Comparison of ENCODE assay signal across 22 mouse cellular contexts in the genomic region with DNA sequence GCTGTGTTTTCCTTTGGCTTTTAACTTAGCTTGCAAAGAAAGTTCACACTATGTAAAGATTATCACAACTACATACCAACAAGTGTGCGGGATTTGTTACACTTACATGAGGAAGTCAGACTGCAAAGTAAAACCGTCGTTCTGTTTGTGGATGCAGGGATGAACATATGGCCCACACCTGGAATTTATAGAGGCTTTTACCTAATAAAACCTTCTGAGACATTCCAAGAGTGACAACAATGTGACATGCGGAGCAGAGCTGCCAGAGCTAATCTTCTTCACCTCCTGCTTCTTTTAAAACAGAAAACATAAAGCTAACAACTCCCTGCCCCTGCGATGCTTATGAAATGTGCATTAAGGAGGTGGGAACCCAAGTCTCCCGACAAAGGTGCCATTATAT.
A peak's percentile ranks its signal among the peaks of the same experiment; 100 is the strongest.
DNase-seq lines count a peak whose midpoint lies in the region; ATAC-seq lines count a peak whose summit lies in the region.
"Had no signal": no experiment of that assay in that cellular context is flagged by ENCODE, and none has a peak within 500 bp of the region (broad histone marks: within the 10 kb centered on the region; RNA-seq: fewer than 3 reads in every experiment).

No protein-coding gene starts in this region.

- peak; percentile 10 for DNase-seq in embryo, embryonic 10 days (ENCODE audit: low spot score)
- no peak for DNase-seq in embryo, embryonic 9.5 days (ENCODE audit: extremely low spot score)
- peak; percentile 61 for DNase-seq in forelimb bud, embryonic 11.5 days (ENCODE audit: low read depth, low spot score)
- no peak for DNase-seq in heart, postnatal 10 days
- no peak for DNase-seq in B cell, adult 2 months
- no peak for DNase-seq in cerebellum, postnatal 25 days
- DNase-seq: adrenal gland, adult 8-10 months; adrenal gland, postnatal 36 days; cerebellum, adult 8-10 months; cerebellum, postnatal 14 days; gastrocnemius, postnatal 14 days; heart, adult 2 months; kidney, adult 2 months had no signal

- no peak overlapping the region for H3K4me2 ChIP-seq in embryonic facial prominence, embryonic 12.5 days (replicated peaks)
- 0 out of 2 replicates have a peak overlapping the region, but pooled peaks have one; percentile 17 for H3K4me2 ChIP-seq in limb, embryonic 15.5 days
- H3K4me2 ChIP-seq: forebrain, embryonic 13.5 days; heart, embryonic 11.5 days; heart, embryonic 15.5 days; hindbrain, embryonic 14.5 days; intestine, embryonic 15.5 days had no signal

- H3K27ac ChIP-seq in embryonic facial prominence, embryonic 12.5 days, result peak overlapping the region; percentile 57; the same call in 1 of the 2 replicates
- no peak overlapping the region for H3K27ac ChIP-seq in limb, embryonic 15.5 days
- H3K27ac ChIP-seq: forebrain, embryonic 13.5 days; heart, adult 2 months; heart, embryonic 15.5 days; hindbrain, embryonic 10.5 days; hindbrain, embryonic 14.5 days; intestine, embryonic 15.5 days had no signal

- no peak overlapping the region for H3K9ac ChIP-seq in embryonic facial prominence, embryonic 12.5 days
- no peak overlapping the region for H3K9ac ChIP-seq in limb, embryonic 15.5 days
- H3K9ac ChIP-seq: forebrain, embryonic 13.5 days; heart, embryonic 15.5 days; hindbrain, embryonic 14.5 days; intestine, embryonic 15.5 days had no signal

- intact Hi-C loops in heart, postnatal 10 days (cut with DNase I), result no loop called here

- H3K4me1 ChIP-seq in embryonic facial prominence, embryonic 12.5 days, result peaks cover 7% of the 10 kb centered on the region; the same call in 1 of the 2 replicates
- peaks cover 7% of the 10 kb centered on the region; the same call in 1 of the 2 replicates for H3K4me1 ChIP-seq in limb, embryonic 15.5 days
- H3K4me1 ChIP-seq: forebrain, embryonic 13.5 days; heart, embryonic 15.5 days; hindbrain, embryonic 10.5 days; intestine, embryonic 15.5 days had no signal

- H3K27me3 ChIP-seq in embryonic facial prominence, embryonic 12.5 days, result no peaks in the 10 kb centered on the region
- no peaks in the 10 kb centered on the region for H3K27me3 ChIP-seq in limb, embryonic 15.5 days
- H3K27me3 ChIP-seq: forebrain, embryonic 13.5 days; heart, embryonic 15.5 days; intestine, embryonic 15.5 days had no signal

- no peaks in the 10 kb centered on the region for H3K36me3 ChIP-seq in embryonic facial prominence, embryonic 12.5 days
- H3K36me3 ChIP-seq in limb, embryonic 15.5 days, result no peaks in the 10 kb centered on the region
- H3K36me3 ChIP-seq: heart, embryonic 15.5 days; hindbrain, embryonic 10.5 days; intestine, embryonic 15.5 days had no signal

- no peak overlapping the region for H3K4me3 ChIP-seq in embryonic facial prominence, embryonic 12.5 days
- no peak overlapping the region for H3K4me3 ChIP-seq in limb, embryonic 15.5 days
- H3K4me3 ChIP-seq: forebrain, embryonic 13.5 days; heart, adult 2 months; heart, embryonic 15.5 days; hindbrain, embryonic 10.5 days; intestine, embryonic 15.5 days had no signal

- H3K9me3 ChIP-seq in embryonic facial prominence, embryonic 12.5 days, result no peaks in the 10 kb centered on the region
- no peaks in the 10 kb centered on the region for H3K9me3 ChIP-seq in limb, embryonic 15.5 days
- H3K9me3 ChIP-seq: forebrain, embryonic 13.5 days; heart, embryonic 15.5 days; hindbrain, embryonic 10.5 days; intestine, embryonic 15.5 days had no signal

- WGBS in embryonic facial prominence, embryonic 12.5 days, result 18% methylated on average over 6 of the region's 6 CpGs
- 14% methylated on average over 6 of the region's 6 CpGs for WGBS in limb, embryonic 15.5 days

- ATAC-seq in embryonic facial prominence, embryonic 12.5 days (ENCODE audit: insufficient number of reproducible peaks, insufficient read depth, low FRiP score, low TSS enrichment), result no peak
- ATAC-seq in limb, embryonic 15.5 days (ENCODE audit: insufficient number of reproducible peaks, low FRiP score, low TSS enrichment, low read depth), result no peak
- ATAC-seq: forebrain, embryonic 13.5 days; intestine, embryonic 15.5 days; Patski had no signal

Comparison
In these comparisons a context has a peak if more than half of its experiments do, and no peak if none do; other contexts are left out.
1. DNase-seq: peak in embryo, embryonic 10 days (single experiment) and forelimb bud, embryonic 11.5 days (single experiment); none in embryo, embryonic 9.5 days (single experiment), heart, postnatal 10 days (0 of 2), B cell, adult 2 months (0 of 2) and cerebellum, postnatal 25 days (0 of 2).